ENCODE assay signal across 8 mouse cellular contexts in genomic region chr4:125126761-125127160, GRCm38 (mm10). TPM values are rescaled to one million over a fixed set of nuclear protein-coding genes. Genes with fewer than 3 reads are reported as not detected.
DNase-seq lines count a peak whose midpoint lies in the region; ATAC-seq and TF ChIP-seq lines count a peak whose summit lies in the region.

No protein-coding gene starts in this region.

- peaks cover 13% of the 10 kb centered on the region; the same call in 1 of the 2 replicates for H3K27me3 ChIP-seq in heart, embryonic 10.5 days (ENCODE audit: insufficient read depth, poor library complexity, severe bottlenecking)
- peaks cover 3% of the 10 kb centered on the region for H3K27me3 ChIP-seq in CH12.LX (replicated peaks)
- peaks cover 4% of the 10 kb centered on the region; the same call in 1 of the 2 replicates for H3K27me3 ChIP-seq in forebrain, embryonic 15.5 days
- no peaks in the 10 kb centered on the region for H3K27me3 ChIP-seq in liver, embryonic 14.5 days (ENCODE audit: control insufficient read depth, insufficient read depth, low read length)

- peaks cover 63% of the 10 kb centered on the region for H3K4me1 ChIP-seq in heart, embryonic 10.5 days
- peaks cover 35 to 42% of the 10 kb centered on the region in 2 experiments for H3K4me1 ChIP-seq in CH12.LX (ENCODE audit: control insufficient read depth in 1 of 2, insufficient read depth in 2 of 2)
- peaks cover 13% of the 10 kb centered on the region for H3K4me1 ChIP-seq in forebrain, embryonic 15.5 days
- peaks cover 8 to 32% of the 10 kb centered on the region in 2 experiments for H3K4me1 ChIP-seq in liver, embryonic 14.5 days (replicated peaks; ENCODE audit: control insufficient read depth in 2 of 2, insufficient read depth in 2 of 2, low read length in 1 of 2)

- peak overlapping the region; percentile 95 for H3K4me2 ChIP-seq in CH12.LX (ENCODE audit: insufficient read depth, low read depth, poor library complexity, severe bottlenecking)
- peak overlapping the region; percentile 96 for H3K4me2 ChIP-seq in forebrain, embryonic 15.5 days (replicated peaks)
- H3K4me2 ChIP-seq in liver, embryonic 14.5 days (ENCODE audit: low read depth) = peak overlapping the region; percentile 99

- dilution Hi-C loops in CH12.LX (cut with MboI; ENCODE audit: extremely low pct_ligation_motif_present, extremely low pct_unique_long_range_greater_than_20kb, low sequenced_read_pairs) = no loop called here

- peak overlapping the region; percentile 69 for H3K9ac ChIP-seq in CH12.LX (ENCODE audit: insufficient read depth, low read depth)
- H3K9ac ChIP-seq in forebrain, embryonic 15.5 days (replicated peaks) = no peak overlapping the region
- no peak overlapping the region for H3K9ac ChIP-seq in liver, embryonic 14.5 days (replicated peaks)

- H3K36me3 ChIP-seq in heart, embryonic 10.5 days = no peaks in the 10 kb centered on the region
- H3K36me3 ChIP-seq in CH12.LX (replicated peaks in 1 of 2; ENCODE audit: control insufficient read depth in 1 of 2, insufficient read depth in 1 of 2, low read length in 1 of 2) = peaks cover 15 to 37% of the 10 kb centered on the region in 2 experiments
- no peaks in the 10 kb centered on the region for H3K36me3 ChIP-seq in forebrain, embryonic 15.5 days
- no peaks in the 10 kb centered on the region for H3K36me3 ChIP-seq in liver, embryonic 14.5 days (replicated peaks; ENCODE audit: control insufficient read depth, insufficient read depth, low read depth)

- H3K9me3 ChIP-seq in heart, embryonic 10.5 days = no peaks in the 10 kb centered on the region
- H3K9me3 ChIP-seq in CH12.LX (replicated peaks; ENCODE audit: low read length) = no peaks in the 10 kb centered on the region
- no peaks in the 10 kb centered on the region for H3K9me3 ChIP-seq in forebrain, embryonic 15.5 days
- H3K9me3 ChIP-seq in liver, embryonic 14.5 days (ENCODE audit: control insufficient read depth, low read length) = no peaks in the 10 kb centered on the region

- H3K79me2 ChIP-seq in CH12.LX (replicated peaks; ENCODE audit: control insufficient read depth, extremely low read depth, insufficient read depth, poor library complexity, severe bottlenecking) = peaks cover 38% of the 10 kb centered on the region

- ATAC-seq in forebrain, embryonic 15.5 days (replicated peaks) = no peak
- no peak for ATAC-seq in liver, embryonic 14.5 days (ENCODE audit: insufficient read depth)

- H3K4me3 ChIP-seq in heart, embryonic 10.5 days = peak overlapping the region; percentile 84
- H3K4me3 ChIP-seq in CH12.LX (replicated peaks in 1 of 3; ENCODE audit: low read depth in 2 of 3, low read length in 2 of 3, poor library complexity in 1 of 3) = peak overlapping the region; percentile 82 to 97 (median 83)
- H3K4me3 ChIP-seq in forebrain, embryonic 15.5 days = peak overlapping the region; percentile 59
- H3K4me3 ChIP-seq in liver, embryonic 14.5 days (ENCODE audit: insufficient read depth in 1 of 2, low read depth in 2 of 2, low read length in 2 of 2) = peak overlapping the region; percentile 64 to 72

- in situ Hi-C loops in CH12.LX (cut with MboI; ENCODE audit: low pct_ligation_motif_present, low pct_unique_long_range_greater_than_20kb, low sequenced_read_pairs) = no loop called here

- TF ChIP-seq CTCF in CH12.LX (conservative IDR thresholded peaks at IDR 0.05 in 1 of 2, IDR thresholded peaks at IDR 0.05 in 1 of 2; ENCODE audit: low read depth in 2 of 2, low read length in 2 of 2) = no peak
- TF ChIP-seq CTCF in liver, embryonic 14.5 days (IDR thresholded peaks at IDR 0.05; ENCODE audit: low read depth) = no peak

- no peak for TF ChIP-seq EP300 in CH12.LX (IDR thresholded peaks at IDR 0.05; ENCODE audit: low read length)
- TF ChIP-seq EP300 in liver, embryonic 14.5 days (IDR thresholded peaks at IDR 0.05; ENCODE audit: low read depth) = no peak

- no peak for TF ChIP-seq RAD21 in CH12.LX (IDR thresholded peaks at IDR 0.05; ENCODE audit: low read depth, low read length)

- peak overlapping the region; percentile 83; the same call in 1 of the 2 replicates for H3K27ac ChIP-seq in heart, embryonic 10.5 days
- peak overlapping the region; percentile 98 for H3K27ac ChIP-seq in CH12.LX (ENCODE audit: insufficient read depth, low read depth)
- H3K27ac ChIP-seq in forebrain, embryonic 15.5 days (replicated peaks) = no peak overlapping the region
- H3K27ac ChIP-seq in liver, embryonic 14.5 days = no peak overlapping the region

- TF ChIP-seq POLR2A in CH12.LX (IDR thresholded peaks at IDR 0.05; ENCODE audit: low read depth, low read length) = no peak

- intact Hi-C loops in heart, postnatal 14 days (cut with DNase I) = no loop called here

- WGBS in heart, embryonic 10.5 days = 78% methylated on average over 7 of the region's 7 CpGs
- WGBS in forebrain, embryonic 15.5 days = 77% methylated on average over 7 of the region's 7 CpGs
- 63% methylated on average over 7 of the region's 7 CpGs for WGBS in liver, embryonic 14.5 days (ENCODE audit: insufficient replicate concordance)

- DNase-seq in heart, embryonic 10.5 days (ENCODE audit: low spot score) = no peak
- no peak for DNase-seq in heart, postnatal 14 days
- no peak for DNase-seq in CH12.LX (ENCODE audit: extremely low read depth)
- no peak for DNase-seq in liver, embryonic 14.5 days (ENCODE audit: low read depth in 3 of 3, low spot score in 3 of 3)
- DNase-seq in frontal cortex, postnatal 10 days (ENCODE audit: low spot score in 2 of 2) = no peak
- no peak for DNase-seq in layer of hippocampus, postnatal 14 days (ENCODE audit: low spot score in 2 of 2)
- DNase-seq in urinary bladder, postnatal 10 days (ENCODE audit: low spot score) = no peak

TF ChIP-seq in CH12.LX, 34 proteins besides CTCF, POLR2A, EP300 and RAD21:
- TF ChIP-seq JUN (IDR thresholded peaks at IDR 0.05; ENCODE audit: insufficient read depth, low read depth, low read length) = no peak
- TF ChIP-seq USF1 (IDR thresholded peaks at IDR 0.05; ENCODE audit: low read depth, low read length) = no peak
- no peak for TF ChIP-seq TBP (conservative IDR thresholded peaks at IDR 0.05; ENCODE audit: low read depth, low read length)

RNA-seq across cellular contexts. Expression of gene Zc3h12a, which starts 0.9 kb away (rescaled TPM):
- 0.92 and 1.2 TPM in 2 replicates for polyA plus RNA-seq in heart, embryonic 10.5 days (2016; fragmentation: Nextera tagmentation; extraction: Ambion mirVana)
- total RNA-seq in heart, postnatal 14 days (2021) = 1 to 10 TPM; 3.2 to 4.0 TPM
- total RNA-seq in CH12.LX (2012; rRNA removed) (7.7 and 8.2 TPM in 2 replicates), CH12.LX (2014; rRNA removed) (1.4 and 2.1 TPM in 2 replicates)
- polyA plus RNA-seq in CH12.LX (2012; ENCODE audit: insufficient read length, low read depth) = 12.8 and 13.4 TPM in 2 replicates
- 0.14 and 0.19 TPM in 2 replicates for polyA plus RNA-seq in forebrain, embryonic 15.5 days (2015; fragmentation: Nextera tagmentation; extraction: Ambion mirVana)
- polyA plus RNA-seq in liver, embryonic 14.5 days (2012; rRNA removed) = 0.79 and 0.83 TPM in 2 replicates
- polyA plus RNA-seq in liver, embryonic 14.5 days (2014; fragmentation: Nextera tagmentation; extraction: Ambion mirVana) = 0.37 and 0.39 TPM in 2 replicates
- total RNA-seq in layer of hippocampus, postnatal 14 days (2021) = 1 to 10 TPM; 1.2 to 1.9 TPM

RNA-seq across cellular contexts. Expression of gene Meaf6, which starts 41.8 kb away (rescaled TPM):
- polyA plus RNA-seq in heart, embryonic 10.5 days (2016; fragmentation: Nextera tagmentation; extraction: Ambion mirVana) = 43.6 and 55.6 TPM in 2 replicates
- 10 to 100 TPM; 22.6 to 24.5 TPM for total RNA-seq in heart, postnatal 14 days (2021)
- total RNA-seq in CH12.LX (2012; rRNA removed) (29.3 and 37.5 TPM in 2 replicates), CH12.LX (2014; rRNA removed) (24.1 and 26.4 TPM in 2 replicates)
- 52.8 and 53.8 TPM in 2 replicates for polyA plus RNA-seq in CH12.LX (2012; ENCODE audit: insufficient read length, low read depth)
- 151 and 153 TPM in 2 replicates for polyA plus RNA-seq in forebrain, embryonic 15.5 days (2015; fragmentation: Nextera tagmentation; extraction: Ambion mirVana)
- 9.0 and 13.5 TPM in 2 replicates for polyA plus RNA-seq in liver, embryonic 14.5 days (2012; rRNA removed)
- polyA plus RNA-seq in liver, embryonic 14.5 days (2014; fragmentation: Nextera tagmentation; extraction: Ambion mirVana) = 23.0 and 25.7 TPM in 2 replicates
- total RNA-seq in layer of hippocampus, postnatal 14 days (2021) = 100 to 1,000 TPM; 110 to 113 TPM

Comparison
In these comparisons a context has a peak if more than half of its experiments do, and no peak if none do; other contexts are left out.
1. H3K27ac ChIP-seq: peak in heart, embryonic 10.5 days (single experiment) and CH12.LX (single experiment); none in forebrain, embryonic 15.5 days (single experiment) and liver, embryonic 14.5 days (single experiment).
2. Peak in every context shown above with its lines, with median percentiles within 50 percentile points of each other: H3K4me3 ChIP-seq and H3K4me2 ChIP-seq.